Mouse (Mus musculus): ENCODE measurements at regions not wholly inside any gene's neighbourhood (a gene's known extent, or its start where the extent isn't known, plus 50 kb on each side); places are given as distances from the start of the nearest gene placed in this dataset.

- Histone ChIP-seq H3K4me1 (ENCODE audit: insufficient read depth, low read length) (no peaks in the 10 kb centered on the region), H3K4me2 (replicated peaks; ENCODE audit: low read depth, low read length) (no peak overlapping the region), H3K9ac (replicated peaks; ENCODE audit: low read length) (no peak overlapping the region), H3K9me3 (ENCODE audit: low read length) (no peaks in the 10 kb centered on the region), H3K36me3 (ENCODE audit: insufficient read depth, low read length) (no peaks in the 10 kb centered on the region), H3K27ac (ENCODE audit: low read length) (no peak overlapping the region), H3K27me3 (ENCODE audit: insufficient read depth, low read length) (peaks cover 60% of the 10 kb centered on the region), H3K4me3 (ENCODE audit: low read length) (no peak overlapping the region)
- WGBS, result 56% methylated on average over 3 of the region's 3 CpGs
- ATAC-seq (ENCODE audit: low FRiP score, low TSS enrichment), result no peak
Measured at GRCm38 (mm10) chr2:94248948-94249347, 91.2 kb upstream of the Hsd17b12 start.

GRCm38 (mm10) chr2:94246851-94247471, 89.2 kb upstream of the Hsd17b12 start:
- H3K9me3 ChIP-seq (ENCODE audit: low read length), result no peaks in the 10 kb centered on the region
- H3K4me3 ChIP-seq (ENCODE audit: low read length), result no peak overlapping the region
- peak overlapping the region; percentile 32 for H3K4me2 ChIP-seq (replicated peaks; ENCODE audit: low read depth, low read length)
- H3K9ac ChIP-seq (replicated peaks; ENCODE audit: low read length), result no peak overlapping the region
- no peak overlapping the region for H3K27ac ChIP-seq (ENCODE audit: low read length)
- H3K27me3 ChIP-seq (ENCODE audit: insufficient read depth, low read length), result peaks cover 80% of the 10 kb centered on the region
- H3K36me3 ChIP-seq (ENCODE audit: insufficient read depth, low read length), result no peaks in the 10 kb centered on the region
- under 1% methylated on average over 30 of the region's 30 CpGs for WGBS
- ATAC-seq (ENCODE audit: low FRiP score, low TSS enrichment), result no peak
- H3K4me1 ChIP-seq (ENCODE audit: insufficient read depth, low read length), result peaks cover 5% of the 10 kb centered on the region; the same call in 1 of the 2 replicates

- H3K4me1 ChIP-seq (ENCODE audit: insufficient read depth, low read length), result peaks cover 8% of the 10 kb centered on the region; the same call in 1 of the 2 replicates
- no peak overlapping the region for H3K27ac ChIP-seq (ENCODE audit: low read length)
- H3K36me3 ChIP-seq (ENCODE audit: insufficient read depth, low read length), result no peaks in the 10 kb centered on the region
- ATAC-seq (ENCODE audit: low FRiP score, low TSS enrichment), result no peak
- peaks cover 88% of the 10 kb centered on the region for H3K27me3 ChIP-seq (ENCODE audit: insufficient read depth, low read length)
- no peak overlapping the region for H3K4me3 ChIP-seq (ENCODE audit: low read length)
- 45% methylated on average over 9 of the region's 9 CpGs for WGBS
- H3K9ac ChIP-seq (replicated peaks; ENCODE audit: low read length), result no peak overlapping the region
- no peaks in the 10 kb centered on the region for H3K9me3 ChIP-seq (ENCODE audit: low read length)
- no peak overlapping the region for H3K4me2 ChIP-seq (replicated peaks; ENCODE audit: low read depth, low read length)
Measured at GRCm38 (mm10) chr2:94246180-94246611, 88.4 kb upstream of the Hsd17b12 start.

- Histone ChIP-seq H3K4me1 (ENCODE audit: insufficient read depth, low read length) (peaks cover 13% of the 10 kb centered on the region), H3K9me3 (ENCODE audit: low read length) (no peaks in the 10 kb centered on the region), H3K36me3 (ENCODE audit: insufficient read depth, low read length) (no peaks in the 10 kb centered on the region), H3K27me3 (ENCODE audit: insufficient read depth, low read length) (peaks cover 92% of the 10 kb centered on the region), H3K9ac (replicated peaks; ENCODE audit: low read length) (no peak overlapping the region), H3K4me2 (replicated peaks; ENCODE audit: low read depth, low read length) (no peak overlapping the region), H3K4me3 (ENCODE audit: low read length) (no peak overlapping the region), H3K27ac (ENCODE audit: low read length) (no peak overlapping the region)
- WGBS, result 3% methylated on average over 16 of the region's 16 CpGs
- peak; percentile 72; the same call in 1 of the 2 replicates for ATAC-seq (ENCODE audit: low FRiP score, low TSS enrichment)
Measured at GRCm38 (mm10) chr2:94245305-94245959, 87.7 kb upstream of the Hsd17b12 start.

- Histone ChIP-seq H3K27me3 (ENCODE audit: insufficient read depth, low read length) (peaks cover 97% of the 10 kb centered on the region), H3K4me3 (ENCODE audit: low read length) (no peak overlapping the region), H3K9ac (replicated peaks; ENCODE audit: low read length) (no peak overlapping the region), H3K4me1 (ENCODE audit: insufficient read depth, low read length) (peaks cover 13% of the 10 kb centered on the region), H3K9me3 (ENCODE audit: low read length) (no peaks in the 10 kb centered on the region), H3K36me3 (ENCODE audit: insufficient read depth, low read length) (no peaks in the 10 kb centered on the region), H3K4me2 (replicated peaks; ENCODE audit: low read depth, low read length) (no peak overlapping the region), H3K27ac (ENCODE audit: low read length) (no peak overlapping the region)
- no peak for ATAC-seq (ENCODE audit: low FRiP score, low TSS enrichment)
- WGBS, result 2% methylated on average over 9 of the region's 9 CpGs
Measured at GRCm38 (mm10) chr2:94244140-94244539, 86.4 kb upstream of the Hsd17b12 start.

- no peaks in the 10 kb centered on the region for H3K9me3 ChIP-seq (ENCODE audit: low read length)
- peak overlapping the region; percentile 19 for H3K4me3 ChIP-seq (ENCODE audit: low read length)
- peak overlapping the region; percentile 34; the same call in 1 of the 2 replicates for H3K4me2 ChIP-seq (replicated peaks; ENCODE audit: low read depth, low read length)
- WGBS, result 1% methylated on average over 50 of the region's 50 CpGs
- no peak overlapping the region for H3K9ac ChIP-seq (replicated peaks; ENCODE audit: low read length)
- H3K36me3 ChIP-seq (ENCODE audit: insufficient read depth, low read length), result no peaks in the 10 kb centered on the region
- H3K27ac ChIP-seq (ENCODE audit: low read length), result no peak overlapping the region
- no peak for ATAC-seq (ENCODE audit: low FRiP score, low TSS enrichment)
- H3K27me3 ChIP-seq (ENCODE audit: insufficient read depth, low read length), result peaks cover 99% of the 10 kb centered on the region
- peaks cover 13% of the 10 kb centered on the region for H3K4me1 ChIP-seq (ENCODE audit: insufficient read depth, low read length)
Measured at GRCm38 (mm10) chr2:94243053-94243916, 85.5 kb upstream of the Hsd17b12 start.

DNA sequence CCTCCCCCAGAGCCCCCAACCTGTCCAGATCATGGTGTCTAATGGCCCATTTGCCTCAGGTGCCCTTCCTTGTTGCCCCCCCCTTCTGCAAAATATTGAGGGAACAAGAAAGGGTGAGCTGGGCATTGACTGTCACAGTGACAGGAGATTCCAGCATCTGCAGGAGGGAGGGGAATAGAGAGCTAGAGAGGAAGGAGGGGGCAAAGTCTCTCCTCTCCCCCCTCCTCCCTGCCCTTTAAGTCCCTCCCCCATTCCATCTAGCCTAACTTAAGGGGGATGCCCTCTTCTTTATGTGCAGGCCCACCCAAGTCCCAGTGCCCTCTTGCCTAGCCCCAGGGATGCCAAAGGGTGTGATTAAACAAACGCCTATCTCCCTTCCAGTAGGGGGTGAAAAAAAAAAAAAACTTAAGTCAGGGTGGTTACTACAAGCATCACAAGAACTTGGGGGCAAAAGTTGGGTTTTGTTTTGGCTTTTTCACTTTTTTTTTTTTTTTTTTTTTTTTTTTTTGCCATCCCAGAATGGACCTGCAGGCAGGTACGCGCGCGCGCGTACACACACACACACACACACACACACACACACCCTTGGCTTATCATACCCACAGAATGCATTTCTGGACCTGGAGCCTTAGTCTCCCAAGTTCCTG, 84.8 kb upstream of the Hsd17b12 start:
- Histone ChIP-seq H3K4me3 (ENCODE audit: low read length) (peak overlapping the region; percentile 19; the same call in 1 of the 2 replicates), H3K4me1 (ENCODE audit: insufficient read depth, low read length) (peaks cover 13% of the 10 kb centered on the region), H3K27ac (ENCODE audit: low read length) (no peak overlapping the region), H3K27me3 (ENCODE audit: insufficient read depth, low read length) (peaks cover 97% of the 10 kb centered on the region), H3K9me3 (ENCODE audit: low read length) (no peaks in the 10 kb centered on the region), H3K9ac (replicated peaks; ENCODE audit: low read length) (no peak overlapping the region), H3K36me3 (ENCODE audit: insufficient read depth, low read length) (no peaks in the 10 kb centered on the region), H3K4me2 (replicated peaks; ENCODE audit: low read depth, low read length) (peak overlapping the region; percentile 34; the same call in 1 of the 2 replicates)
- no peak for ATAC-seq (ENCODE audit: low FRiP score, low TSS enrichment)
- 0% methylated on average over 7 of the region's 7 CpGs for WGBS

DNA sequence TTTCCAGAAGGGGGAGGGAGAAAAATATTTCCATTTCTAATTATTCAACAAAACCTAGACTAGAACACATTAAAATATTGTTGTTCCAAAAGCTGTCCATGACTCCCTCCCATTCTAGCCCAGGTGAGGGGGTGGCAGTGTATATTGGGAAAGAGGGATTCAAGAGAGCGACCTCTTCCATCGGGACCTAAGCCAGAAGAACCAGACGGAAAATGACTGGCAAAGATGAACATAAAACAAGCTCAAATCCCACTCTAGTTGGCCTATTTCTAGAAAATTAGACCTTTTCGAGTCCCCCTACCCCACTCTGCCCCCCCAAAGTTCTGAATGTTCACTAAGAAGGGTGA, 84.3 kb upstream of the Hsd17b12 start:
- H3K4me2 ChIP-seq (replicated peaks; ENCODE audit: low read depth, low read length), result no peak overlapping the region
- H3K9me3 ChIP-seq (ENCODE audit: low read length), result no peaks in the 10 kb centered on the region
- H3K4me3 ChIP-seq (ENCODE audit: low read length), result peak overlapping the region; percentile 35; the same call in 1 of the 2 replicates
- H3K27ac ChIP-seq (ENCODE audit: low read length), result no peak overlapping the region
- ATAC-seq (ENCODE audit: low FRiP score, low TSS enrichment), result no peak
- H3K36me3 ChIP-seq (ENCODE audit: insufficient read depth, low read length), result no peaks in the 10 kb centered on the region
- peaks cover 13% of the 10 kb centered on the region for H3K4me1 ChIP-seq (ENCODE audit: insufficient read depth, low read length)
- 7% methylated on average over 4 of the region's 4 CpGs for WGBS
- H3K9ac ChIP-seq (replicated peaks; ENCODE audit: low read length), result no peak overlapping the region
- H3K27me3 ChIP-seq (ENCODE audit: insufficient read depth, low read length), result peaks cover 92% of the 10 kb centered on the region

- no peak overlapping the region for H3K9ac ChIP-seq (replicated peaks; ENCODE audit: low read length)
- no peaks in the 10 kb centered on the region for H3K36me3 ChIP-seq (ENCODE audit: insufficient read depth, low read length)
- H3K4me1 ChIP-seq (ENCODE audit: insufficient read depth, low read length), result peaks cover 13% of the 10 kb centered on the region
- peak overlapping the region; percentile 35 for H3K4me3 ChIP-seq (ENCODE audit: low read length)
- WGBS, result 0% methylated on average over 55 of the region's 55 CpGs
- no peak for ATAC-seq (ENCODE audit: low FRiP score, low TSS enrichment)
- H3K27me3 ChIP-seq (ENCODE audit: insufficient read depth, low read length), result peaks cover 89% of the 10 kb centered on the region
- H3K27ac ChIP-seq (ENCODE audit: low read length), result no peak overlapping the region
- H3K4me2 ChIP-seq (replicated peaks; ENCODE audit: low read depth, low read length), result peak overlapping the region; percentile 49
- no peaks in the 10 kb centered on the region for H3K9me3 ChIP-seq (ENCODE audit: low read length)
Measured at GRCm38 (mm10) chr2:94241301-94242050, 83.7 kb upstream of the Hsd17b12 start.
